Mouse (Mus musculus): ENCODE measurements around the gene Adgrd1.
"Not testable (repeated sequence)": the region's sequence is repeated elsewhere in the genome, so short reads cannot be mapped to it uniquely, and the experiment has no call there.

Gene Adgrd1

DNA sequence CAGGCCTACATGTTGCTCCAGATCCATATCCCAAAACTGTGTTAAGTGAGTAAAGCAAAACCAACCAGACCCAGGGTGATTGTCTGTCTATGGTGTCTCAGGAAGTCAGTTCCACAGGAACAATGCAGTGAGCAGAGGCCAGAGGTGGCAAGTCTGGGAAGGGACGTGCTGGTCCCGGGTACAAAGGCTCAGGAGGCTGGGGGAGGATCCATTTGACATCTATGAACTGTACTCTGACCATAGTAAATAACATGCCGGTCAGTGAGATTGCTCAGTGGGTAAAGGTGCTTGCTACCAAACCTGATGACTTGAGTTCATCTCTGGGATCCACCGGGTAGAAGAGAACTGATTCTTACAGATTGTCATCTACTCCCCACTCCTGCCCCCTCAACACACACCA, 3.4 kb upstream of the Adgrd1 start:
- DNase-seq (ENCODE audit: low read depth, low spot score): no peak

DNA sequence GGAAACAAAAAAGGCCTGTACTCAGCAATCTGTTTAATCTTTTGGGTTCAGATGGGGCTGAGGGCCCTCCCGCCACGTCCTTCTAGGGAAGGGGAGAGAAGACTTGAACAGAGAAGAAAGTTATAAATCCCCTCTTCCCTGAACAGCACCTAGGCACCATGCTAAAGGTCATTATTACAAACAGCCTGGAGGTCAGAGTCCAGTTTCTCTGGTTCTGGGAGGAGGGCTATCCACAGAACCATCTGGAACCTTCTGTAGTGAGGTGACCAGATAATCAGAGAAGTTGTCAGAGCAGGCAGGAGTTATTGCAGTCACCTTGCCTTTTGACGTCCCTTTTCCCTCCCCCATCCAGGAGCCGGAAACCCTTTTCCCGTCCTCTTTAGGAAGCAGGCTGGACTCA, 2.3 kb upstream of the Adgrd1 start:
- no peak for DNase-seq (ENCODE audit: low read depth, low spot score)

DNA sequence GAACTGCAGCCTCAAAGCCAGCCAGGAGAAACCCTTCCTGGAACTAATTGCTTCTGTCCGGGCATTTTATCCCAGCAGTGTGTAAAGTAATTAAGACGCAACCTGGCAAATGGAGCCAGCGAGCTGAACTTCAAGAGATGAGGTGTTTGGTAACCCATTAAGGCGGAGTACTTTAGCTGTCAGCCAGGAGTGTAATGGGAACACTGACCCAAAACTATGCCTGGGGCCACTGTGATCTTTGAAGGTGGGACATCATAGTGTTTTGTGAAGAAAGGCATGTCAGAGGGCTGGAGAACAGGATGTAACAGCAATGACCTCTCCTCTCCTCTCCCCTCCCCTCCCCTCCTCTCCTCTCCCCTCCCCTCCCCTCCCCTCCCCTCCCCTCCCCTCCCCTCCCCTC, 7.5 kb downstream of the Adgrd1 start:
- DNase-seq (ENCODE audit: low read depth, low spot score): no peak

DNA sequence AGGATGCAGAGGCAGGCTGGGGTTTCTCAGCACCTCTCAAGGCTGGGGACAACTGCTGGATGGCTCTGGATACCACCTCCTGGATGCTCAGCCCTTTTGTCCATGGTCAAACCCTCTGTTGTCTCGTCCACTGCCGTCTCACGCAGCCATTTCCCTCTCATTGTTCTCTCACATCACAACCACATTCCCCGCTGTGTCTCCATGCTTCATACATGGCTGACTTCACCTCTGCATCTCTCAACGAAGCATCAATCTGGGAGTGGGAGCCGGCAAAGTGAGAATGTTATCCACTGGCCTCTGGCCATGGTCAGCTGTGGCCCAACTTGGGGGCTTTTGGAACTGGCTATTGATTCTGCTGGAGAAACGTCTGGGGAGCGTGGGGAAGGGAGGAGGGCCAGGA, 15.2 kb downstream of the Adgrd1 start:
- DNase-seq (ENCODE audit: low read depth, low spot score): no peak

DNA sequence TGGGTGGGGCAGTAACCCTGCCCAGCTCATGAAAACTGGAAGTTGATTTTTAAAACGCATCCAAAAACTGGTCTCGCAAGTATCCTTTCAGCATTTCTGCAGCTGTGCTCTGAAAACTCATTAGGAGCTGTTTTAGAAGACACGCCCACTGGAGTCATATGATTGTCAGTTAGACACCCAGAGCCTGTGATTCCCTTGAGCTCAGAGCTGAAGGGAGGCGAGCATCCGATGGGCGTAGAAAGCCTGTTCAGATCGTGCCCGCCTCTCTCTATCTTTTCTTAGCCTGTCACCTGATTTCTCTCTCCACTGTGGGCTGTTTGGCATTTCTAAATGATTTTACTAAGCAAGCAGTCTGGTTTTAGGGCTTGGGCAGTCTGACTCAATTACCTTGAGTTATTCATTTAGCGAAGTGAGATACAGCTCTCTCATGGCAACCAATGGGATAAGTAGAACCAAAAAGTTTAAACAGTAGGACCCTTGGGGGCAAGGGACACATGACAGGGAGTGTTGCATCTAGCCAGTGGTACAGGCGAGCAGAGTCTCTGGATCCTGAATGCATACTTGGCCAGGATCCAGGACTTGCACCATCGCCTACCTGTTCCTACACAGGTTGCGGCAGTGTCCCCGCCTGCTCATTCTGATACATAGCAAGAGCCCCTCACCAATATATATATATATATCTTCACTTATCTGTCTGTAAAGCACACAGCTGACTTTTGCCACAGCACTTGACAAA, 17.4 kb downstream of the Adgrd1 start:
- DNase-seq (ENCODE audit: low read depth, low spot score): peak; percentile 95

DNA sequence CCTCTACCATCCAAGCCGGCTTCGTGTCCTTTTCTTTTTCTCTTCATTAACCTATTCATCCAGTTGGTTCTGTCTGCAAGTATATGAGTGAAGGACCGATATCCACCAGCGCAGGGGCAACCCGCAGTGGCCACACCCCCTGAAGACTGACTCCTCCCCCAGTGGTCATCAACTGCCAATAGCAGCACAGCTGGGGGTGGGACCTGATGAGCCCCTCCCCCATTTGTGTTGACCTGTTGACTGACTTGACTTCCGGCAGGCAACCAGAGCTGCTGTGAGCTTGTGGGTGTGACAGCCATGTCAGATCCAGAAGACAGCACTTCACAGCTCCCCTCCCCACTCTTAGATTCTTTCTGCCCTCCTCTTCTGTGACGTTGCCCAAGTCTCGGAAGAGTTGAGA, 19.7 kb downstream of the Adgrd1 start:
- no peak for DNase-seq (ENCODE audit: low read depth, low spot score)

DNA sequence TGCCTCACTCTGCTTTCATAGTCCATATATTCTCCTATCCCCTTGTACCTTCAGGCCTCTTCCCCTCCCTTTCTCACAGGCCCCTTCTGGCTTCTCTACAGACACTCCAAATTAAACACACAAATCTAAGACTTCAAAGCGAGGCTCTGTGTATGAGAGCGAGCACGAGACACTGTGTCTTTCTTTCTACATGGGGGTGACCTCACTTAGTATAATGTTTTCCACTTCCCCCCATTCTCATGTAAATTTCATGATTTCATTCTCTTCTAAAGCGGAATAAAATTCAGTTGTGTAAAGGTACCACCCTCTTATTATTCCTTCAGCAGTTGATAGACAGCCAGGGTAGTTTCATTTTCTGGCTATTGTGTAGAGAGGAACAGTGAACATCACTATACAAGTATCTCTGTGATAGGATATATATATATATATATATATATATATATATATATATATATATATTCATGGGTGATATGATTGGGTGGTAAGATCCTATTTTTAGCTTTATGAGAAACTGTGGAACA, 21.1 kb downstream of the Adgrd1 start:
- no peak for DNase-seq (ENCODE audit: low read depth, low spot score)

DNA sequence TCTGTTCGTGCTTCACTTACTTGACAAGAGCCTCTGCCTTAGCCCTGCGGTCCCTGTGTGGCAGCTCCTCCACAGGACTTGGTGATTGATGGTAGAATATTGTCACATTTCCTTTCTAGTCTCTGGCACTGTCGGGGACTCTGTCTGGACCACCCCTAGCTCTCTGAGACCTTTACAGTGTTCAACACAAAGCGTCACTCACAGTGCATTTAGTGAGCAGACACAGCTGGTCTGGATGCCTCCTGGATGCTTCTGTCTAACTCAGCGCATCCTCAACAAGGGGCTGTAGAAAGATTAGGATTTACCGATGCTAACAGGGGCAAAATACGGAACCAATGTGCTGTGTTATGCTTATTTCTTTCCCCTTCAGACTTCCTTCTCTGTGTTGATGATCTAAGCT, 22.0 kb downstream of the Adgrd1 start:
- no peak for DNase-seq (ENCODE audit: low read depth, low spot score)

DNA sequence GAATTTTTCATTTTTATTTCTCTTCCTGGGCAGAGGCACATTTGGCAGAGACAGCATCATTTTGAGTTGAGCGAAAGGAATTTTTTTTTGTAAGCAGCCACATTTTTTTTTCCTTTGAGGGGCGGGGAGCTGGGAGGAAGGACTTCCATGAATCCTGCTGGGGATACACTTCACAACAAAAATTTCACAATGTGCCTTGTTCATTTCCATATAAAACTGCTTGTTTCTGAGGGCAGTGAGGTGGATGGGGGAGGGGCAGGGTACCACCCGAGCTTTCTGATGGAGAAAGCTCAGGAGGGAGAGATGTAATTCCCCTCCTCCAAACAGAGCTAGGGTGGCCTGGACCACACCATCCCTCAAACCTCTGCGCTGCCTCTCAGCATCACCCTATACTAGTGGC, 22.6 kb downstream of the Adgrd1 start:
- no peak for DNase-seq (ENCODE audit: low read depth, low spot score)

DNA sequence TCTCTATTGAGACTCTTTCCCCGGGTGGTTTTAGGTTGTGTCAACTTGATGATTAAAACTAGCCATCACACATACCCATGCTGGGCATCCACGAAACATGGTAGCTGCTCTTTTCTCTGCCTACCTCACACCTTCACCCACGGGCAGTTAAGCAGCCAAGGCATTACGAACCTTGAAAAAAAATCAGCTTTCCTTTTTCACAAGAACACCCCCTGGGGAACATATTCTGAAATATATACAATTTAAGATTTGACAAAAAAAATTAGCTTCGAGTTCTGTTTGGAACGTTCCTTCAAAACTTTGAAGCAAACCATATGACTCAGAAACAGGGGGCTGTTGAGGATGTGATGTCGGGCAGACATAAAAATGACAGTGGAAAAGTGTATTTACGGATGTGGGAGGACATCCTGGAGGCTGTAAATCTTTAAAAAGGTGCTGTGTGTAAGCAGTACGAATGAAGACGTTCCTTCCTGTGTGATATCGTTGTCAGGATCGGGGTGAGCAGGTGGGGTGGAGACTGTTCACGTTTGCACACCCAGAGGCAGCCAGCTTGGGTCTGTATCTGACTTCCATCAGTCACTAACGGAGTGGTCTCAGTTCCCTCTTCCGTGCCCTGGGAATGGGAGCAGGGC, 25.2 kb downstream of the Adgrd1 start:
- peak; percentile 81 for DNase-seq (ENCODE audit: low read depth, low spot score)

DNA sequence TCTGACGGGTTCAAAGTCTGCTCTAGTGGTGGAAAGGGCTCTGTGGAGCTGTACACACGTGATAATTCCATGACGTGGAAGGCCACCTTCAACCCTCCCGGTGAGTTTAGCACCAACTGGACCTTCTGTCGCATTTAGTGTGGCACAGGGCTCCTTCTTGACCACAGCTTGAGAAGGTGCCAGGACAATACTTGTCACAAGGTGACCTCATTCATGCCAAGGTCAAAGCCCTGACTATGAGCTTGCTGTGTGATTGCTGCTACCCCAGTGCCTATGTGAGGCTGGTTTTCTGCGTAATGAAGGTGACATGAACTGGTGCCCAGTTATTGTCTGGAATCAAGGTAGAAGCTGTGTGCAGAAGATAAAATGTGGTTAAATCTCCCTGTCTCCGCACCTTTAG, 25.9 kb downstream of the Adgrd1 start:
- DNase-seq (ENCODE audit: low read depth, low spot score): no peak

DNA sequence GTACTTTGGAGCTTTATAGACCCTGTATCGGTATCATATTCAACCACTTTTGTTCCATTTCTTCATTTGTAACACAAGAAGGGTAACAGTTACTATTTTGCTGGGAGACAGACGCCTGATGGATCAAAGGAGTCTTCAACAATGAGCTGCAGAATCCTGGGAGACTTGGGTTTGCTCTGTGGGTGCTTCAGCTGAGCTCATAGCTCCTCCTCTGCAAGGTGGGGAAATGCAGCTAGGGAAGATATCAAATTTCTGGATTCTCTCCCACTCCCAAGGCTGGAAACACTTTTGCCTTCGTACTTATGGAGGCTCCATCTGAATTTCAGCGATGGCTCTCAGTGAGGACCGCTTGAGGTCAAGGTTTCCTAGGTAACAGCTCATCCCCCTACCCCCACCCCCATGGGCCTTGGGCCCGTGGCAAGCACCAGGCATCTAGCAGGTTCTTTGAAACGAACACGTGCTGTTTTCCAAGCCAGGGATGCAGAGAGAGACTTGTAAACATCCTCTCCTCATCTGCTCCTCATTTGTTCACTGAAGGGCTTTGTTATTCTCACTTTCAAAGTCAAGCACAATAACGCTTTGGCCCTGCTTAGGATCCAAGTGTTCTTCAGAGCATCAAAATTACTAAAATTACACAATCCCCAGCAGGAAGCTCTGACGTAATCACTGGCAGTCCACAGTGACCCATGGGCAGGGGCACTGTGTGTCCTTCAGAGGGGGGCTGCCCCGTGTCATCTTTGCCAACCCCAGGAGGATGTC, 27.7 kb downstream of the Adgrd1 start:
- no peak for DNase-seq (ENCODE audit: low read depth, low spot score)

DNA sequence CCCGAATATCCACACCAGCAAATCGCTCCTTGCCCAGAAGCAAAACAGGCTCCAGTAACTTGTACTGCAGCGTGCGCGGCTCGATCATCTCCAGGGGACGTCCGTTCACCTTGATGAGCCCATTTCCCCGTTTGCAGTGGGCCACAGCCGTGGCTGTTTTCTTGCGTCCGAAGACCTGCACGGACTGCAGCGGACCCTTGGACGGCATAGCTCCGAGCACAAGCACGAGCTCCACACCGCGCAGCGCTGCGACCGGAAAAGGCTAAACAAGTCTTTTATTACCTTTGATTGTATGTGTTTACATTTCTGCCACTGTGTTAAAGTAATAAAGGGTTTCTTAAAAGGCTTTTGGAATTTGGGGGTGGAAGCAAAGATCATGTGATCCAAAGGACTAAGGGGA, 31.8 kb downstream of the Adgrd1 start:
- DNase-seq (ENCODE audit: low read depth, low spot score): not testable (repeated sequence)

DNA sequence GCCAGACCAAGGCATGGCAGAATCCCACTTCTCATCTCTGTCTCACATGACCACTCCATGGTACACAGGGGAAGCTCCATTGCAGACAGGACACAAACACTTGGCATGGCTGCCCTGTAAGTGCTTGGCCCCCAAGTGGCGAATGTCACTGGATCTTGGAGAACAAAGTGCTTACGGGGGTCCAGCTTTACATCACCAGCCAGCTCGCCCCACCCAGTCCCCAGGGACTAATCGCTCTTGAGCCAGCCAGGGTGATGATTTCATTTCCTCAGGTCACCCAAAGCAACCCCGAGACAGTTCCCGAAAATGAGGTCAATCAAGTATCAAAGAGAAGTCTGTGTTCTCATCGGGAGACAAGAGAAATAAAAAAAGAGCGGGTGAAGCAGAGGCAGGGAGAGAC, 33.8 kb downstream of the Adgrd1 start:
- DNase-seq (ENCODE audit: low read depth, low spot score): no peak

DNA sequence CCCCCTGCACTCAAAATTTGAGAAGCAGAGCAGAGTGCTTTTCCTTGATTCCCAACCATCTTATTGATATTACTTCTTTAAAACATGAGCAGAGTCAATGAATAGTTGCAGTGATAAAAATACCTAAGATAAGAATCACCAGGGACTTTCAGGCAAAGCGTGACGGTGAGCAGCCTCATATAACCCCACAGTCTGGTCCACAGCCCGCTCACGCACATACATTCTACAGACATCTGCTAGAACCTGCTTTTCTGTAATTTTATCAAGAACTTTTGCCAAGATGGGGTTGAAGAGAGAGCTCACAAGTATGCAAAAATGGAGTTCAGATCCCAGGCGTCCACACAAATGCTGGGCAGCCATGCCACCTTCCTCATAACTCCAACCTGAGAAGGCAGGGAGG, 40.9 kb downstream of the Adgrd1 start:
- DNase-seq (ENCODE audit: low read depth, low spot score): peak; percentile 81

DNA sequence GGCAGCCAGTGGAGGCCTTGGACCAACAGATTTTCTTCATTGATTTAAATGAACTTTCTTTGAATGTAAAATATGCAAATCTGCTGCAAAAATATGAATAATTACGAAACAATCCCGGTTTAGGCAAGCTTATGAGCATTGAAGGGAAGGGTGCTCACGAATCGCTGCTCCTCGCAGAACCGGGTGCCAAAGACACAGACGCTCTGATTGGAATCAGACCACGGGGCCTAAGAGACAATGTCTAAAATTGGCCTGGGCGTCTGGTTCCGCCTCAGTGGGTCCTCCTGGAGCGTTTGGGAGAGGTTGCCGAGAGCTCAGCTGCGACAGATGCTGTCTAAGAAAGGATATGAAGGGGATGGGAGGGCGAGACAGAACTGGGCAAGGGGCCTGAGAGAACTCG, 42.0 kb downstream of the Adgrd1 start:
- peak; percentile 90 for DNase-seq (ENCODE audit: low read depth, low spot score)

DNA sequence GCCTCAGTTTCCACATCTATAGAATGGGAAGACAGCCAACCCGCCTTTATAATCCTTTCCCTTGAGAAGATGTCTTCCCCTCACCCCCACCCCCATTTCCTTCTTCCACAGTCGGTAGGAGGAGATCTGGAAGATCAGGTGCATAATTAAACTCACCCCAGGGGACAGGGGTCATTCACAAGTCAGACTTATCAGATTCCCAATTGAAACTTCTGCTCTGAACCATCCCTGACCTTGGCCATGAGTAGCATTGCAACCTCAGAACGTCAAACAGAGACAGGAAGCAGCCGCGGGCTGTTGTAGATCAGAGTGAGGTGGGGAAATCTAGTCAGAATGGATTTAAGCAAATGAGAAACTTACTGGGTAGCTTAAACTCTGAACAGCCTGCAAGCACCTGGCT, 46.3 kb downstream of the Adgrd1 start:
- no peak for DNase-seq (ENCODE audit: low read depth, low spot score)

DNA sequence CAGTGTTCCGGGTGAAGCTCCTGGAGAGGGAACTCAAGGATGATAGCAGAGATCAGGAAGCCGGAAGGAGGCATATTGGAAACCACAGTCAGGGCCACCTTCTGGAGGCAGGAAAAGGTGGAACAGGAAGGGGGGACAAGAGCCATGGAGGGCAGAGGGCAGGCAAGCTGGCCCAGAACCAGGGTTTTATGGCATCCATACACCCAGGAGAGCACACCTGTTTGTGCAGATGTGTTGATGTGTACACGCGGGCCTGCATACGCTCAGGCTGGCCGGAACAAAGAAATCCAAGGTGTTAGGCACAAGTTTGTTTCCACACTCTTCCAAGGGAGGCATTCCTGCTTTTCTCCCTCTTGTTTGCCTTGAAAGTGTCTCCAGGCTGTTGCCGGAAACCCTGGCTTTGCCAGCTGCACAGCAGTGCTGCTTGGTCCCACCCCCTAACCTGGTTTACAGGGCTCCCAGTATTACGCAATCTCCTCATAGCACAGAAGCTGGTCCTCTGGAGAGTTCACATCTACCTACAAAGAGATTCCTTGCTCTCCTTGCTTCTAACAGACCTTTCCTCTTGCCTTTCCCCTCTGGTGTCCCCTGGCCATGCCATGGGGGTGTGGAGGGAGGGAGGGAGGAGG, 48.9 kb downstream of the Adgrd1 start:
- no peak for DNase-seq (ENCODE audit: low read depth, low spot score)

DNA sequence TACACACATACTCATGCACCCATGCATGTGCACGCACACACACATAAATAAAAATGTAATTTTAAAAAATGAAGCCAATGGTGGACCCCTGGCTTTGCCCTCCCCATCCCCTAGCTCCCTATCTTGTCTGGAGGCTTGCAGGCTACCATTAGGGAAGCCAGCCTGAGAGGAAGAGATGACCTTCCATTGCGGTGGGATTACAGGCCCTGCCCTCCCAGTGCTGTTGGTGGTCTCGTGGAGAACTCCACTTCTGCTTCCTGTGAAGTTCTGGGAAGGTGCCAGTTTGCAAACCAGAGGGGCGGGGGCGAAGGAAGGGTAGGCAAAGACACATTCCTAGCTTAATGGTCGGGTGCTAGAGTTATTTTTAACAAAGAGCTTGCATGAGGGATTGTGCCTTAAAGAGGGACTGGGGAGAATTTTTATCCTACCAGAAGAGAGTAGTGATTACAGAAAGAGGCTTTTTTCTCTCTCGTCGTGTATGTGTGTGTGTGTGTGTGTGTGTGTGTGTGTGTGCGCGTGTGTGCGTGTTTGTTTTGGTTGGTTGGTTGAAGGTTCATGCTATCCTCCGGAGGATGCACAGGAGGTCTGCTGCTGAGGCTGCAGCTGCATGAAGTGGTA, 50.5 kb downstream of the Adgrd1 start:
- DNase-seq (ENCODE audit: low read depth, low spot score): no peak

DNA sequence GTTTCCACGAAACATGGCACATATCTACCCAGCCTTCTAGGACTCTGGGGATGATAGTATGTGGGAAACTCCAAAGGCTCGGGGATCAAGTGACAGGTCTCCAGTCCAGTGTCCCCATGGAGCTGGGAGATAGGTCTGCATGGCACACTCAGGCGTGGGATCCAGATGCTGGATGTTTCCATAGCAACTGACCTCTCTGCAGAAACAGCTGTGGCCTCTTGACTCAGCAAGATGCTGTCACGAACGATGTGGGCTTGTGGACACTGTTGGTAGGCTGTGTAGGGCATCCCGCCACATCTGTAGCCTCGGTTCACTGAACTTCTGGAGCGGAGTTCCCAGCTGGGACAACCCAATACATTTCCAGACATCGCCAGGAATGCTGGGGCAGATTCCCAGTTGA, 51.9 kb downstream of the Adgrd1 start:
- DNase-seq (ENCODE audit: low read depth, low spot score): no peak

DNA sequence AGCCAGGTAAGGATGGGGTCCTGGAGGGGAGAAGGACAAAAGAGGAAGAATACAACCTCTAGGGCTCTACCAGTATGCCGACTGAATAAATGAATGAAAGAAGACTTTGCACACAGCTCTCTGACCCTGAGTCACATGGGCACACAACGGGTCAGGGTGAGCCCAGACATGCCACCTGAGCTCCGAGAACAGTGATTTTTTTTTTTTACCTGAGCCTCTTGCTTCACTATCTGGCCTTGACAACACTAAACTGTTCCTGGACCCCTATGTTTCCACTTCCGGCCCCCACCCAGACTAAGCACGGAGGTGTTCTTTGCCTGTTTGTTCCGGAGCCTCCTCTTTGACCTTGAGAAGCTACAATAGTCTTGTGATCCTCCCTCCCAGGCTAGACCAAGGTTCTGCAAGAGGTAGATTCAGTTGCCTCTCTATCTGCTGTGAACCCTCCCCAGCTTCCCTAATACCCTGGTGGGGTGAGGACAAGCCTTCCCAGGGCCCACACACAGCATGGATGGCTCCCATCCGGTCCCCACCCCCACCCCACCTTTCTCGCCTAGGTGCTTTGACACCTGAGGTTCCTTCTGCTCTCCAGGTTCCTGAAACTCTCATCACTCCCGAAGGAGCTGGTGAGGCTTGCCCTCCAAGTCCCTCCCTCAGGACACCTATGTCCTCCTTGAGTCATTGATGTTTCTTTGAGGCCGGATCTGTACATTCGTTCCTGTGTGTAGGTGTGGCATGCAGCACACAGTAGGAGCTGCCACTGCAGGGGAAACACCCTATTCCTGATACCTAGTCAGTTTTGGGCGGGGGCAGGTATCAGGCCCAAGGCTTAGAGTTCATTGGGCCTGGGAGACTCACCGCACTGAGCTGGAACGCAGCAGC, 58.7 kb downstream of the Adgrd1 start:
- no peak for DNase-seq (ENCODE audit: low read depth, low spot score)

Measured in telencephalon, adult 2 months (tissue).